Mouse (Mus musculus) liver, embryonic 16.5 days (tissue): ENCODE data around the gene 1700024P04Rik. TPM values are rescaled to one million over a fixed set of nuclear protein-coding genes. Genes with fewer than 3 reads are reported as not detected.
"Not testable (repeated sequence)": the region's sequence is repeated elsewhere in the genome, so short reads cannot be mapped to it uniquely, and the experiment has no call there.

ENCODE experiments used
- ATAC-seq: fragments of 200-750 bp; cut with Nextera tagmentation; 2 replicates; pipeline ENCODE4 v1.8.0; 2017; ENCODE audit warnings: low read depth, mild to moderate bottlenecking, moderate number of reproducible peaks, moderate library complexity
- H3K27ac ChIP-seq: fragments of 300-500 bp; sonication (generic); 2 replicates; pipeline ENCODE4 v1.5.1; 2014; ENCODE audit warnings: mild to moderate bottlenecking, low read length
- H3K27me3 ChIP-seq: fragments of 300-500 bp; sonication (generic); 2 replicates; pipeline ENCODE4 v1.6.1; 2014; ENCODE audit warnings: low read depth, low read length, mixed read lengths; ENCODE audit not compliant: control insufficient read depth, insufficient read depth
- H3K36me3 ChIP-seq: fragments of 300-500 bp; sonication (generic); 2 replicates; pipeline ENCODE4 v1.6.1; 2014; ENCODE audit warnings: mild to moderate bottlenecking; ENCODE audit not compliant: control insufficient read depth, insufficient read depth
- H3K4me1 ChIP-seq: fragments of 300-500 bp; sonication (generic); 2 replicates; pipeline ENCODE4 v1.6.1; 2014; ENCODE audit warnings: low read depth, low read length, mixed read lengths; ENCODE audit not compliant: control insufficient read depth
- H3K4me2 ChIP-seq: fragments of 300-500 bp; sonication (generic); 2 replicates; pipeline ENCODE4 v1.6.1; 2014; ENCODE audit warnings: low read depth, low read length, mixed read lengths
- H3K4me3 ChIP-seq: fragments of 300-500 bp; sonication (generic); 2 replicates; pipeline ENCODE4 v1.5.1; 2014; ENCODE audit warnings: low read depth, mild to moderate bottlenecking, low read length
- H3K9ac ChIP-seq: fragments of 300-500 bp; sonication (generic); 2 replicates; pipeline ENCODE4 v1.6.1; 2014; ENCODE audit warnings: low read depth, low read length
- H3K9me3 ChIP-seq: fragments of 300-500 bp; sonication (generic); replicated peaks from 2 replicates; pipeline ENCODE4 v1.6.1; 2016; ENCODE audit warnings: low read length; ENCODE audit not compliant: control insufficient read depth
- WGBS: fragments of 180-500 bp; shearing (Covaris S2); extraction: QIAGEN DNeasy Blood & Tissue Kit; methylation state at CpG from one replicate; pipeline ENCODE4 v1.1.7; 2014; ENCODE audit not compliant: insufficient replicate concordance; 5-methylcytosine and 5-hydroxymethylcytosine counted together
- polyA plus RNA-seq: library from polyadenylated mRNA; unstranded; fragments of >200 nt; fragmentation: Nextera tagmentation; extraction: Ambion mirVana; gene quantifications from 2 replicates; pipeline ENCODE4 v1.2.1, GENCODE M21; 2015

Gene 1700024P04Rik
- polyA plus RNA-seq, 1 experiment from 2014 or later: not detected

DNA sequence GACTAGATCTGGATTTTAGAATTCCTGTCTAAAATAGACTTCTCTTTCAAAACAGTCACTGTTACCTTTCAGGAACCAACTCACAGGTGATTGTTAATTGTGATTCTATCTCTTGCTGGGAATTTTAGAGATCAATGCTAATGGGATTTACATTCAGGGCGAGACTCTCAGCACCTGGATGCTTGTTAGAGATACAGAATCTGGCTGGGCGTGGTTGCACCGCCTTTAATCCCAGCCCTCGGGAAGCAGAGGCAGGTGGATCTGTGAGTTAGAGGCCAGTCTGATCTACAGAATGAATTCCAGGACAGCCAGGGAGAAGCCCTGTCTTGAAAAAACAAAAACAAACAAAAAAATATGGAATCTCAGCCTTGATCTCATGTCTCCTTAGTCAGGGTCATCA, 32.3 kb upstream of the 1700024P04Rik start:
- no peak overlapping the region for H3K27ac ChIP-seq
- H3K27me3 ChIP-seq: no peaks in the 10 kb centered on the region
- H3K36me3 ChIP-seq: no peaks in the 10 kb centered on the region
- H3K9ac ChIP-seq: no peak overlapping the region
- H3K9me3 ChIP-seq: no peaks in the 10 kb centered on the region
- ATAC-seq: no peak
- no peak overlapping the region for H3K4me3 ChIP-seq
- H3K4me1 ChIP-seq: peaks cover 37% of the 10 kb centered on the region
- WGBS: 49% methylated on average over 4 of the region's 4 CpGs
- no peak overlapping the region for H3K4me2 ChIP-seq

DNA sequence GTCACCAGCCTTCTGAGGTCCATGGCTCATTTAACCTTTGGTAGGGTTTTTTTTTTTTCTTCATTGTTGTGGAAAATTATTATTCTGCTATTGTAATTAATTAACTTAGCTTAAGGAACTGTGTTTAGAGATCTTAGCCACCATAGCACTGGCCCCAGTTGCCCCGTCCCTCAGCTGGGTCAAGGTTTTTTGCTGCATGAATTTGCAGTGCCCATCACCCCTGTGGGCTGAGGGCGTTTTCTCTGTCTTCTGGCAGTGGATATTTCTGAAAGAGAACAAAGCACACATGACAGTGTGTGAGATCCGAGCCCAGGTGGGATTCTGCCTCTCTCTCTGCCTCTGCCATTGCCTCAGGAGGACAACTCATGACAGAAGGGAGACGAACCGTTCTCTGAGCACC, 28.5 kb upstream of the 1700024P04Rik start:
- Histone ChIP-seq H3K27ac (no peak overlapping the region), H3K4me3 (no peak overlapping the region), H3K4me2 (no peak overlapping the region), H3K9ac (no peak overlapping the region), H3K36me3 (no peaks in the 10 kb centered on the region), H3K9me3 (no peaks in the 10 kb centered on the region), H3K27me3 (no peaks in the 10 kb centered on the region), H3K4me1 (peaks cover 10% of the 10 kb centered on the region)
- ATAC-seq: no peak
- 66% methylated on average over 5 of the region's 5 CpGs for WGBS

DNA sequence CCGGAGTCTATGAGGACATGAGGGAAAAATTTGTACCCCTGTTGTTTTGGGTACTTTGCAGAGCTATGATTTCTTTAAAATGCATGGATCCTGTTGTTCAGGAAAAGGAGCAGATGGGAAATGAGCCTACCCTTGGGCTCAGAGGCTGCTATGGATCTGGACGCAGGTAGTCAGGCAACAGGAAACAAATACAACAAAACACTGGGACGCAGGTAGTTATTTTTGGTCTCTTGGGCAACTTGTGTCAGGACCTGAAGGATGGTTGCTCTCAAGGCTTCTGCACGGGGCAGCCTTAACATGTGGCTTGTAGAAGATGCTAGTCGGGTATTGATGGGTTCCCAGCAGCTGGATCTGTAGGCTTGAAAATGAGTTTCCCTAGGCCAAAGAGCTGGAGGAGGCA, 23.6 kb upstream of the 1700024P04Rik start:
- H3K4me2 ChIP-seq: no peak overlapping the region
- H3K36me3 ChIP-seq: no peaks in the 10 kb centered on the region
- H3K27me3 ChIP-seq: no peaks in the 10 kb centered on the region
- no peak overlapping the region for H3K4me3 ChIP-seq
- H3K9ac ChIP-seq: no peak overlapping the region
- no peak overlapping the region for H3K27ac ChIP-seq
- no peak for ATAC-seq
- H3K9me3 ChIP-seq: peaks cover 2% of the 10 kb centered on the region; the same call in 1 of the 2 replicates
- WGBS: 61% methylated on average over 5 of the region's 5 CpGs
- no peaks in the 10 kb centered on the region for H3K4me1 ChIP-seq

DNA sequence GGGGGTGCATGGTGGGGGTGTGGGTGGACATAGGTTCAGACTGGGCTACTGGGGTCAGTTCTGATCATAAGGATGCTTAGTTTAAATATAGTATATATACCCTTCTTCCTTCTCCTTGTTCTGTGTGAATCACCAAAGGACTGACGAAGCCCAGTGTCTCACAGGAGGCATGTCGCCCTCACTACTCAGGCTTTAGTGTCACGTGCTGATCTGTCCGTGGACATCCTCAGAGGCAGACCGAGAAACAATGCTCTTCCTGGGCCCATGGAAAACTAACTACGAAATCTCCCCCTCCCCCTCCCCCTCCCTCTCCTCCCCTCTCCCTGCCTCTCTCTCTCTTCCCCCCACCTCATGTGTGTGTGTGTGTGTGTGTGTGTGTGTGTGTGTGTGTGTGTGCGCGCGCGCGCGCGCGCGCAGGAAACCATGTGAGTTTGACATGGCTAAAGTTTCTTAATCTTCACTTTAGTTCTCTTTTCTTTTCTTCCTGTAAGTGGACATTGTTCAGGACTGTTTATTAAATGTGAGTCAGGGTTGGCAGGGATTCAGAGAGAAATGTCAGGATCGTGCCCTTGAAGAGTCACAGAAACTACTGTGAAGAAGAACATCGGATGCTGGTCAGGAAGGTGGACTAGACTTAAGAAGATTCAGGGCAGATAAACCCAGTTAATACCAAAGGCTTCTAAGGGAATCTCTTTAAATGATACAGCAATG, 22.2 kb upstream of the 1700024P04Rik start:
- ATAC-seq: no peak
- H3K4me3 ChIP-seq: no peak overlapping the region
- no peaks in the 10 kb centered on the region for H3K4me1 ChIP-seq
- H3K27me3 ChIP-seq: no peaks in the 10 kb centered on the region
- no peaks in the 10 kb centered on the region for H3K36me3 ChIP-seq
- 89% methylated on average over 17 of the region's 17 CpGs for WGBS
- H3K27ac ChIP-seq: no peak overlapping the region
- peaks cover 2% of the 10 kb centered on the region; the same call in 1 of the 2 replicates for H3K9me3 ChIP-seq
- no peak overlapping the region for H3K9ac ChIP-seq
- no peak overlapping the region for H3K4me2 ChIP-seq

DNA sequence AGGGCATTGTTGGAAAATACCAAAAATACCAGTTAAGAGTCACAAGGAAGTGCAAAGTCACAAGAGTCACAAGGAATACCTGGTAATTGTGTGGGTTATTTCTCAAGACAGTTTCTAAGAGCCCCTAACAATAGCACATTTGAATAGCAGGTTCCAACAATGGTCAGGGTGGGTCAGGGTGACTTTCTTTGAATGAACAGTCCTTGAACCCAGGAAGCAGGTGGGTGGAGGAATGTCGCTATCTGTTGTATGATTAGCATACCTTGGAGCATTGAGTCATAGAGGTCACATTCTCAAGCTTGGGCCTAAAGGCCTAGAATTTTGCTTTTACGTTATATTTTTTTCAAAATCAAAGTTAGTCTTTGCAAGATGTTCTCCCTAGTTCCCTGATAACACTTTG, 17.3 kb upstream of the 1700024P04Rik start:
- not testable (repeated sequence) for H3K4me1 ChIP-seq, ATAC-seq, H3K9me3 ChIP-seq, H3K27me3 ChIP-seq, H3K27ac ChIP-seq, H3K4me2 ChIP-seq, H3K9ac ChIP-seq, H3K36me3 ChIP-seq, H3K4me3 ChIP-seq
- WGBS: 72% methylated on average over 2 of the region's 2 CpGs

DNA sequence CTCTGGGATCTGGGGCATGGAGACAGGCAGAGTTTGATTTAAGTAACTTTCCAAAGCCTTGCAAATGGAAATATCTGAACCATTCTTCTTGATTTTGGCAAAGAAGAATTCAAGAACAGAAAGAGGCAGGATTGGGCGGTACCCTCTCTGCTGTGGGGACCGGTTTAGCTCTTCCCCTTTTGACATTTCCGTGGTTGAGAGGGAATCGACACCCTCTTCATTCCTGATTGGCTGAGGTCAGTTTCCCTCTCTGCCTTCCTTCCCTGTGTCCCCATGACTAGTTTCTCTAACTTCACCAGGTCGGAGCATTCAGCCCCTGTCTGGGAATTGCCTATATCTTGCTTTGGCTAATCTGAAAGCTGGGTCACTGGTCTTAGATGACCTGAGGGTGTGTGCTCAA, 12.7 kb upstream of the 1700024P04Rik start:
- H3K4me3 ChIP-seq: no peak overlapping the region
- H3K4me1 ChIP-seq: no peaks in the 10 kb centered on the region
- H3K4me2 ChIP-seq: no peak overlapping the region
- no peak overlapping the region for H3K27ac ChIP-seq
- ATAC-seq: no peak
- no peak overlapping the region for H3K9ac ChIP-seq
- no peaks in the 10 kb centered on the region for H3K9me3 ChIP-seq
- H3K36me3 ChIP-seq: no peaks in the 10 kb centered on the region
- 16% methylated on average over 5 of the region's 5 CpGs for WGBS
- H3K27me3 ChIP-seq: no peaks in the 10 kb centered on the region

DNA sequence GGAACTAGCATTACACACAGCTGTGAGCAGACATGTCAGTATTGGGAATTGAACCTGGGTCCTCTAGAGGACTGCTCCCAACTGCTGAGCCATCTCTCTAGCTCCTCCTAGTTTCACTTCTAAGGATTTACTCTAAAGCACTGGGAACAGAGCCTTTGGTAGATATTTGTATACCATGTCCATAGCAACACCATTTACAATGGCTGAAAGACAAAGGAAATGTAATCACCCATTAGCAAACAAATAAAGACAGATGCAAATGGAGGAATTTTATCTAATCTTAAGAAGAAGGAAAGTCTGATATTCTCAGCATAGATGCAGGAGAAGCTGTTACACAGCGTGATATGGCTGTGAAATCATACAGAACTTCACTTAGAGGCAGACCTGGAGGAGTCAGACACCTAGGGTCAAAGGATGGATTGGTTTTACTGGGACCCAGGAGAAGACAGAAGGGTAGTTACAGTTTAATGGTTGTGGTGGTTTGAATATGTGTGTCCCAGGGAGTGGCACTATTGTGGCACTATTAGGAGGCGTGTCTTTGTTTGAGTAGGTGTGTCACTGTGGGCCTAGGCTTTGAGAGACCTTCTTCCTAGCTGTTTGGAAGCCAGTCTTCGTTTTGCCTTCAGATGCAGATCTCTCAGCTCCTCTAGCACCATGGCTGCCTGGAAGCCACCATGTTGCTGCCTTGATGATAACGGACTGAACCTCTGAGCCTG, 7.1 kb downstream of the 1700024P04Rik start:
- Histone ChIP-seq H3K27ac (no peak overlapping the region), H3K4me1 (no peaks in the 10 kb centered on the region), H3K9ac (no peak overlapping the region), H3K4me3 (no peak overlapping the region), H3K36me3 (no peaks in the 10 kb centered on the region), H3K4me2 (no peak overlapping the region), H3K27me3 (no peaks in the 10 kb centered on the region), H3K9me3 (no peaks in the 10 kb centered on the region)
- ATAC-seq: no peak
- 71% methylated on average over 4 of the region's 4 CpGs for WGBS

DNA sequence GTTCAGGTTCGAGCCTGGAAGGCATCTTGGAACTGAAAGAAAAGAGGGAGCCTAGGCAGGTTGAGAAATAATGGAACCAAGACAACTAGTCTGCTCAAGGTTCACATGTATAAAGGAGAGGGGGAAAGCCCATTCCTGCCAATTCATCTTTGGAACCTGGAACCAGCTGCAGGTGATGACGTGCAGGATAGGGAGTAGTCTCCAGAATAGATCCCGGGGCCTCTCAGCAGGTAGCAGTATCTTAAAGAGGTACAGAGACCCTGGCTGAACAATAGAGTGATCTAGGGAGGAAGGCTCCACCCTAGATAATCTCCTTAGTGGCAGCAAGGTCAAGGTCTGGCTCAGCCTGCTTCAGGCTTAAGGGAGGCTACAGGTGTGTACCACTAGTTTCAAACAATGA, 8.3 kb downstream of the 1700024P04Rik start:
- not testable (repeated sequence) for H3K36me3 ChIP-seq, H3K4me1 ChIP-seq, H3K4me2 ChIP-seq, H3K9me3 ChIP-seq, ATAC-seq, H3K27ac ChIP-seq, H3K9ac ChIP-seq, H3K27me3 ChIP-seq, H3K4me3 ChIP-seq
- 64% methylated on average over 3 of the region's 3 CpGs for WGBS

DNA sequence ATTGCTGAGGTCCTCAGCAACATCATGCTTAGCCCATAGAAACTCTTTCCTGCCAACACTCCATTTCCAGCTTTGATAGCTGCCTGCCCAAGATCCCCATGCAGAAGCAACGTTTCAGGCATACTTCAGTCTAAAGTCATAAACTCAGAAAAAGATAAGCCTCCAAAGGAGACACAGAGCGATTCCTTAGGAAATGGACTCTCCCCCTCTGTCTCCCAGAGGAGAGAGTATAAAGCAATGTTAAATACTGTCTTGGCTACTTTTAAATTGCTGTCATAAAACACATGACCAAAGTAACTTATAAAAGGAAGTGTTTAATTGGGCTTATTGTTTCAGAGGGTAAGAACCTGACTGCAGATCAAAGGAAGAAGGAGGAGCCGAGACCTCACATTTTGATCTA, 12.3 kb downstream of the 1700024P04Rik start:
- no peak overlapping the region for H3K9ac ChIP-seq
- H3K27me3 ChIP-seq: no peaks in the 10 kb centered on the region
- H3K4me3 ChIP-seq: no peak overlapping the region
- 54% methylated on average over 3 of the region's 3 CpGs for WGBS
- H3K9me3 ChIP-seq: no peaks in the 10 kb centered on the region
- H3K36me3 ChIP-seq: no peaks in the 10 kb centered on the region
- H3K27ac ChIP-seq: no peak overlapping the region
- peaks cover 3% of the 10 kb centered on the region; the same call in 1 of the 2 replicates for H3K4me1 ChIP-seq
- H3K4me2 ChIP-seq: no peak overlapping the region
- no peak for ATAC-seq
